Mouse (Mus musculus) liver, embryonic 14.5 days (tissue): Measurements from ENCODE around the gene Vezt. TPM values are rescaled to one million over a fixed set of nuclear protein-coding genes. Genes with fewer than 3 reads are reported as not detected.
A peak's percentile ranks its signal among the peaks of the same experiment; 100 is the strongest.

ENCODE experiments used
- ATAC-seq: fragments of 200-750 bp; cut with Nextera tagmentation; 2 replicates; pipeline ENCODE4 v1.8.0; 2017; ENCODE audit warnings: moderate number of reproducible peaks, mild to moderate bottlenecking, moderate library complexity; ENCODE audit not compliant: insufficient read depth
- DNase-seq, 3 experiments: peaks; one replicate each; pipeline ENCODE4 v3.0.0-alpha.2; 2012 to 2013; ENCODE audit warnings: low read depth in 3 of 3, low spot score in 3 of 3
- H3K27ac ChIP-seq: fragments of 300-500 bp; sonication (generic); 2 replicates; pipeline ENCODE4 v1.5.1; 2014; ENCODE audit warnings: moderate library complexity, mild to moderate bottlenecking, control low read depth, inconsistent platforms
- H3K27me3 ChIP-seq: fragments of 300-500 bp; sonication (generic); 2 replicates; pipeline ENCODE4 v1.6.1; 2014; ENCODE audit warnings: mild to moderate bottlenecking, low read length, moderate library complexity; ENCODE audit not compliant: control insufficient read depth, insufficient read depth
- H3K36me3 ChIP-seq: fragments of 300-500 bp; sonication (generic); replicated peaks from 2 replicates; pipeline ENCODE4 v1.6.1; 2014; ENCODE audit warnings: low read depth; ENCODE audit not compliant: control insufficient read depth, insufficient read depth
- H3K4me1 ChIP-seq, 2 experiments: fragments of 200-500 bp in 1 of 2; fragments of 300-500 bp in 1 of 2; sonication (generic) in 1 of 2; replicated peaks; 2 replicates each; pipeline ENCODE4 v1.6.1; 2012 to 2014; ENCODE audit warnings: antibody characterized with exemption in 1 of 2, inconsistent platforms in 1 of 2, low read length in 1 of 2; ENCODE audit not compliant: control insufficient read depth in 2 of 2, insufficient read depth in 2 of 2
- H3K4me2 ChIP-seq: fragments of 300-500 bp; sonication (generic); 2 replicates; pipeline ENCODE4 v1.6.1; 2014; ENCODE audit warnings: low read depth, mild to moderate bottlenecking, control low read depth, moderate library complexity
- H3K4me3 ChIP-seq, 2 experiments: fragments of 200-500 bp in 1 of 2; fragments of 300-500 bp in 1 of 2; sonication (generic) in 1 of 2; 2 replicates each; pipeline ENCODE4 v1.5.1; 2012 to 2014; ENCODE audit warnings: low read depth in 2 of 2, low read length in 2 of 2, mild to moderate bottlenecking in 2 of 2, control low read depth in 1 of 2, inconsistent platforms in 1 of 2, moderate library complexity in 1 of 2; ENCODE audit not compliant: insufficient read depth in 1 of 2
- H3K9ac ChIP-seq: fragments of 300-500 bp; sonication (generic); replicated peaks from 2 replicates; pipeline ENCODE4 v1.6.1; 2014; ENCODE audit warnings: mild to moderate bottlenecking, control low read depth, moderate library complexity
- H3K9me3 ChIP-seq: fragments of 300-500 bp; sonication (generic); 2 replicates; pipeline ENCODE4 v1.6.1; 2016; ENCODE audit warnings: low read length, mixed read lengths; ENCODE audit not compliant: control insufficient read depth
- CTCF ChIP-seq: IDR thresholded peaks from 2 replicates; pipeline ENCODE4 v1.5.1; 2016; ENCODE audit warnings: antibody characterized with exemption, low read depth, control low read depth
- EP300 ChIP-seq: IDR thresholded peaks from 2 replicates; pipeline ENCODE4 v1.6.1; 2016; ENCODE audit warnings: antibody characterized with exemption, low read depth
- WGBS: fragments of 180-500 bp; shearing (Covaris S2); extraction: QIAGEN DNeasy Blood & Tissue Kit; methylation state at CpG from one replicate; pipeline ENCODE4 v1.1.7; 2014; ENCODE audit not compliant: insufficient replicate concordance; 5-methylcytosine and 5-hydroxymethylcytosine counted together
- polyA plus RNA-seq, 2 experiments: library from polyadenylated mRNA; depleted of rRNA in 1 of 2; stranded (reverse) in 1 of 2; unstranded in 1 of 2; fragments of >200 nt; fragmentation: Nextera tagmentation in 1 of 2; extraction: Ambion mirVana in 1 of 2; gene quantifications; 2 replicates each; pipeline versions ENCODE4 v1.2.1 to v1.2.3; 2012 to 2014

Gene Vezt
- polyA plus RNA-seq, 2 experiments, result 6.6 to 12.7 TPM

DNA sequence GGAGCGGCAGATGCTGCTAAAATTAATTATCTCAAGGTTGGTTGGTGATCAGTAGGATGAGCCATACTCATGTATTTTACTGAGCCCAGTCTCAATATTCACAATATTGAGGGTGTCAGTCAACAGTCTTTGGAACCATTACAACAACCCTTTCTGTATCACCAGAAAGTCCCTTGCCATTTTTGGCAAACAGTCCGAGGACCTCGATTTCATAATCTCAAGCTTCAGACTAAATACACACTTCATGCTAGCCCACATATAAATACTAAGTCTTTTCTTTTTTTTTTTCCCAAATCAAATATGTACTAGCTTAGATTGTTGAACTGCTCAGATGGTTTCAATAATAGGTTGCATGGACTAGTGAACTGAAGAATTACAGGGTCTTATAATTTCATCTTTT is 84.6 kb downstream of the Vezt start:
- 67% methylated on average over 3 of the region's 3 CpGs for WGBS
- Histone ChIP-seq H3K4me3 (no peak overlapping the region), H3K27me3 (no peaks in the 10 kb centered on the region), H3K36me3 (no peaks in the 10 kb centered on the region), H3K27ac (no peak overlapping the region), H3K4me2 (no peak overlapping the region), H3K9me3 (no peaks in the 10 kb centered on the region), H3K9ac (no peak overlapping the region), H3K4me1 (0 out of 4 replicates have a peak, but pooled peaks cover 0 to 4% of the 10 kb centered on the region in 2 experiments)
- ATAC-seq, result no peak
- no peak for TF ChIP-seq CTCF
- no peak for TF ChIP-seq EP300
- DNase-seq, result no peak

DNA sequence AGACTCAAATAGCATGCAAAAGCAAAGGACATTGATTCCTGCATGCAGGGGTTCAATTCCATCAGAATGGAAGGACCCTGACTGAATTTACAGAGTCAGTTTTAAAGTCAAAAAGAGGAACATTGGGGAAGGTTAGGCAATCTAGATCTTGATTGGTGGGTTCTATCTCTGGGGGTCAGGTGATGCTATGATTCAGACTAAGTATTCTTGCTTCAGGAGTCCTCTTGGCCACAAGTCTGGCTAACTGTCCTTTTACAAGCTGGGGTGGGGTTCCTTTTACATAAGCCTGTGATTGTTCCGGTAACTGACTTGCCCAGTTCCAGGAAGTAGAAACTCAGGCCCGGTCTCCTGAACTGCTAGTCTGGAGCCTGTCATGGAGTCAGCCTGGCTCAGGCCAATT is 85.7 kb downstream of the Vezt start:
- TF ChIP-seq CTCF, result no peak
- TF ChIP-seq EP300, result no peak
- Histone ChIP-seq H3K9ac (no peak overlapping the region), H3K4me1 (0 out of 4 replicates have a peak, but pooled peaks cover 0 to 7% of the 10 kb centered on the region in 2 experiments), H3K9me3 (no peaks in the 10 kb centered on the region), H3K4me2 (no peak overlapping the region), H3K36me3 (no peaks in the 10 kb centered on the region), H3K4me3 (no peak overlapping the region), H3K27ac (no peak overlapping the region), H3K27me3 (no peaks in the 10 kb centered on the region)
- no peak for DNase-seq
- 59% methylated on average over 2 of the region's 2 CpGs for WGBS
- ATAC-seq, result no peak

DNA sequence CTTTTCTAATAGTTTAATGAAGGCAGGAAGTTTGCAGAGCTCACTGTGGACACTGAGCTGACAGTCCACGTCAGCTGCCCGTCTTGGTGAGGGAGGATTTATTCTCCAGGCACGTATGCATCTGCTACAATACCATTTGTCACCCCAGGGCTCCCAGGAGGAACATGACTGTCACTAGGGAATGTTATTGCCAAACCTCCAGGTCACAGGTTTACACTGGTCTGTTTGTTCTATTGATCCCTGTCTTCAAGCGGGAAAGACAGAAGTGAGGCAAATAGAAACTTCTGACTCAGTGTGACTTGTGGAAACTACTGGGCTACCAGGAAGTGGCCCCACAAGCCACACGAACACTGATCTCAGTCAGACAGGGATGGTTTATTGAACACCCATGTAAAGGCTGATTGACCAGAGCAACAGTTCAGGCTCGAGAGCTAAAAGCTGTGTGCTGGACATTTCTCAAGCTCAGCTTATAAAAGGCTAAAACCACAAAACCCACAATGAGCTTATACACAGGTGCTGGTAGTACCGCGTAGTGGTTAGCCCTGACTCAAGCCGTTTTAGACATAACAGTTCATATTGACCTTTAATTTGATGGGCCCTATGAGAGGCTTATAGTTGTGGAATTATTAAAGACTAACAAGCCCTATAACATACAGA is 89.6 kb downstream of the Vezt start:
- Histone ChIP-seq H3K9me3 (no peaks in the 10 kb centered on the region), H3K4me3 (no peak overlapping the region), H3K27ac (no peak overlapping the region), H3K9ac (no peak overlapping the region), H3K4me1 (peaks cover 0 to 6% of the 10 kb centered on the region in 2 experiments; a peak in 1 of 4 replicates), H3K4me2 (no peak overlapping the region), H3K27me3 (no peaks in the 10 kb centered on the region), H3K36me3 (no peaks in the 10 kb centered on the region)
- ATAC-seq, result peak; percentile 69
- 45% methylated on average over 9 of the region's 9 CpGs for WGBS
- TF ChIP-seq CTCF, result no peak
- TF ChIP-seq EP300, result no peak
- peak in 1 of 3 experiments; percentile 26 for DNase-seq

DNA sequence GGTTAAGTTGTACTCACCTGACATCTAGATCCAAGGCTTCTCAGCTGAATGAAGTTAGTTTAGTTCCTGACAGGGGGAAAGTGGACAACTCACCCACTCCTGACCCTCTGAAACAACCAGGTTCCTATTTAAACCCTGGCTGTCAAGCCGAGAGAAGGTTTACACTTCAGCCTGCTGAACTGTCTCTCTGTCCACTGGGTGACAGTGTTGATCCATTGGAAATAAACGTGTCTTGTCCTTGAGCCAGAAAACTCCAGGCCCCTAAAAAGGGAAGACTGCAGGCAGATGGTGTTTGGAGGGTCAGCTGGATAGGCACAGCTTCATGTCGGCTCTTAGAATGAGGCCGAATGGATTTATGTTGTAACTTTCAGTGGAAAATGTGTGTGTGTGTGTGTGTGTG is 90.3 kb downstream of the Vezt start:
- Histone ChIP-seq H3K27me3 (no peaks in the 10 kb centered on the region), H3K4me3 (no peak overlapping the region), H3K9ac (no peak overlapping the region), H3K36me3 (no peaks in the 10 kb centered on the region), H3K4me1 (peaks cover 0 to 6% of the 10 kb centered on the region in 2 experiments; a peak in 1 of 4 replicates), H3K9me3 (no peaks in the 10 kb centered on the region), H3K27ac (no peak overlapping the region), H3K4me2 (no peak overlapping the region)
- no peak for DNase-seq
- WGBS, result 34% methylated on average over 4 of the region's 4 CpGs
- no peak for TF ChIP-seq EP300
- TF ChIP-seq CTCF, result peak; percentile 70
- ATAC-seq, result peak; percentile 66

DNA sequence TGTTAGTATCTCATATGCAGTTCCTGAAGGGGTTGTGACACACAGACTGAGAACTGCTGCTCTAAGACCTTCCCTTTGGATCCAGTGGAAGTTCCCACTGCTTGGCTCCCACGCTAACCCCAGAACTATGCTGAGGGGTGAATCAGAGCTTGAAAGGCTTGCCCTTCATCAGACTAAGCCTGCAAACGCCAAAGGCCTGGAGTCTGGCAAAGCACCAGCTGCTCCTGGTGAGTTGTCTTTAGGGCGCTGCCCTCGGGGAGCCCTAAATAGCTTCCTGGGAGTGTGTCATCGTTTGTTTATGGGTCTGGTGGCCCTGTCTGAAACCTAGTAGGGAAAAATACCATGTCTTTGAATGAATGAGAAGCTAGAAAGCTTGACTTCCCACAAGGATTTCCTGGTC is 91.4 kb downstream of the Vezt start:
- H3K9me3 ChIP-seq, result no peaks in the 10 kb centered on the region
- no peak for TF ChIP-seq EP300

More for the DNA sequence above, 91.4 kb downstream of the Vezt start:
- ATAC-seq (no peak), DNase-seq (no peak)
- H3K27me3 ChIP-seq, result no peaks in the 10 kb centered on the region
- WGBS, result 58% methylated on average over 5 of the region's 5 CpGs
- H3K4me2 ChIP-seq, result no peak overlapping the region
- peaks cover 0 to 6% of the 10 kb centered on the region in 2 experiments; a peak in 1 of 4 replicates for H3K4me1 ChIP-seq
- H3K36me3 ChIP-seq, result no peaks in the 10 kb centered on the region
- no peak overlapping the region for H3K27ac ChIP-seq
- H3K9ac ChIP-seq, result no peak overlapping the region
- no peak overlapping the region for H3K4me3 ChIP-seq
